Mouse (Mus musculus): ENCODE measurements at regions not wholly inside any gene's neighbourhood (a gene's known extent, or its start where the extent isn't known, plus 50 kb on each side); places are given as distances from the start of the nearest gene placed in this dataset.

DNA sequence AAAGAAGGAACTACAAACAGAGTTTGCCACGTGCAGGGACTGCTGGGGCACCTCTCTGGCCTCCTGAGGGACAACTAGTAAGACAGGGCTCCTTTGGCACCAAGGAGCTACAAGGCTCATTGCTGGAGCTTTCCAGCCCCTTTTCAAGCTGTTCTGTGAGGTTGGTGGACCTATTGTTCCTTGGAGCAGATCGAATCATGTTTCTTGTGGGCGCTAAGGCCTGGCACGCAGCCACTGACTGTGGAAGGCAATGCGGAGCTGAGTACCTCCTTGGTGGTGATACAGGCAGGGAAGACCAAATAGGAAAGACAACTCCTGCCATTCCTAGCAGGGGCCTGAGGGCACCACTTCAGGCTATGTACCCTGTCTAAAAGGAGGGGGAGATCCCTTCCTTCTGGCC lies 157.2 kb downstream of the Fam43a start:
- Histone ChIP-seq H3K36me3 (ENCODE audit: insufficient read depth) (no peaks in the 10 kb centered on the region), H3K27me3 (ENCODE audit: insufficient read depth, low read length) (no peaks in the 10 kb centered on the region), H3K4me3 (ENCODE audit: low read depth, low read length) (no peak overlapping the region), H3K4me1 (ENCODE audit: insufficient read depth) (0 out of 2 replicates have a peak, but pooled peaks cover 6% of the 10 kb centered on the region), H3K4me2 (no peak overlapping the region), H3K9ac (no peak overlapping the region), H3K27ac (ENCODE audit: low read depth) (no peak overlapping the region), H3K9me3 (ENCODE audit: low read depth, low read length) (no peaks in the 10 kb centered on the region)
- no peak for ATAC-seq (ENCODE audit: insufficient read depth)
- WGBS: 74% methylated on average over 5 of the region's 5 CpGs
- no peak for DNase-seq
- no peak for TF ChIP-seq CTCF (IDR thresholded peaks at IDR 0.05; ENCODE audit: low read depth)

DNA sequence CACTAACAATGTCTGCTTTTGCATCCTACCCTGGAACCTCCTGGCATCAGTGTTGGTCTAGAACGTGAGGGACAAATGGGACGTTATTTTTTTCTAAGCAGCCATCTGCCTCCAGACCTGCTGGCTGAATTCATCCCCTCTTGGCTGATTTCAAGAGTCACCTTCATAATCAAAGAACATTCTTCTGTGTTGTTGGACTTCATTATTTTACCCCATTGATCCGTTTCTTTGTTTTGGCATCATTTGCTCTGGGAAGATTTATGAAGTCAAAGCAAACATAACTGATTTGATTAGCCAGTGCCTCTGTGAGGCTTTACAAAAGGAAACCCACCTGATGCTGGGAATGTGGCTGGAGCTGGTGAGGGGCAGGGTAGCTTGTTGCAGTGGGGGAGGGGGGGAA lies 158.0 kb downstream of the Fam43a start:
- Histone ChIP-seq H3K27me3 (ENCODE audit: insufficient read depth, low read length) (no peaks in the 10 kb centered on the region), H3K9me3 (ENCODE audit: low read depth, low read length) (no peaks in the 10 kb centered on the region), H3K4me1 (ENCODE audit: insufficient read depth) (0 out of 2 replicates have a peak, but pooled peaks cover 9% of the 10 kb centered on the region), H3K4me3 (ENCODE audit: low read depth, low read length) (no peak overlapping the region), H3K27ac (ENCODE audit: low read depth) (no peak overlapping the region), H3K9ac (no peak overlapping the region), H3K36me3 (ENCODE audit: insufficient read depth) (no peaks in the 10 kb centered on the region), H3K4me2 (no peak overlapping the region)
- WGBS: 68% methylated on average over 3 of the region's 3 CpGs
- ATAC-seq (ENCODE audit: insufficient read depth) (no peak), DNase-seq (no peak)
- TF ChIP-seq CTCF (IDR thresholded peaks at IDR 0.05; ENCODE audit: low read depth): no peak

DNA sequence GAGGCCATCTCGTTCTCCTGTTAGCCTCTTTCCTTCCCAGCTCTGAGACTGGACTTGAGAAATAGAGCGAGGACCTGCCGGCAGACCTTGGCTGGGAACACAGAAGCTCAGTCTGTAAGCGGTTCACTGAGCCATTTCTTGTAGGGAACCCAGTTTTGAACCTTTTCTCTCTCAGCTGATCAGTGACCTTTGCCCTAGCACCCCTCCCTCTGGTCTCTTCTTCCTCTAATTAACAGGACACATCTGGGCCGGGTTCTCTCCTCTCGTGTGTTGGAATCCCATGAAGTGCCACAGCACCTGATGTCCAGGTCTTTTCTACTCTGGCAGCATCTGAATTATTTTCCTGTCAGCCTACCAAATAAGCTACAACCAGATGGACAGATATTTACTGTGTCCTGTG lies 158.5 kb downstream of the Fam43a start:
- Histone ChIP-seq H3K27me3 (ENCODE audit: insufficient read depth, low read length) (no peaks in the 10 kb centered on the region), H3K36me3 (ENCODE audit: insufficient read depth) (no peaks in the 10 kb centered on the region), H3K27ac (ENCODE audit: low read depth) (no peak overlapping the region), H3K4me1 (ENCODE audit: insufficient read depth) (0 out of 2 replicates have a peak, but pooled peaks cover 9% of the 10 kb centered on the region), H3K4me3 (ENCODE audit: low read depth, low read length) (no peak overlapping the region), H3K4me2 (no peak overlapping the region), H3K9me3 (ENCODE audit: low read depth, low read length) (no peaks in the 10 kb centered on the region), H3K9ac (no peak overlapping the region)
- no peak for DNase-seq
- WGBS: 83% methylated on average over 6 of the region's 6 CpGs
- ATAC-seq (ENCODE audit: insufficient read depth): no peak
- no peak for TF ChIP-seq CTCF (IDR thresholded peaks at IDR 0.05; ENCODE audit: low read depth)

DNA sequence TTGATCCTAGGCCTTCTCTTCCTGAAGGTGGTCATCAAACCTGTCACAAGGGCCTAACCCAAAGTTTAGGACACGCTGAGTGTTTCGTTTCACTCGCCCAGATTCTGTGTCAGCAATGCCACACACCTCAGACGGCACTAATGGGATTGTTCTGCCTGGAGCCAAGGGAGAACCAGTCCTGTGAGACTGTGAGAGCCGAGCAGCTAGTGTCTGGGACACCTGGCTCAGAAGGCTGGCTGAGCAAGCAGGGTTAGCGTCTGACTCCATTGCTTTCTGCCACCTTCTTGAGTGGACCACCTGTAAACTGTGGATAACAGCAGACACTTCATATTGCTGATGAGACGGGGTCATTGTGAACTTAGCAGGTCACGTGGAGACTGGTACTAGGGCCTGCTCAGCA lies 160.0 kb downstream of the Fam43a start:
- H3K4me2 ChIP-seq: no peak overlapping the region
- no peaks in the 10 kb centered on the region for H3K9me3 ChIP-seq (ENCODE audit: low read depth, low read length)
- no peak for ATAC-seq (ENCODE audit: insufficient read depth)
- H3K4me1 ChIP-seq (ENCODE audit: insufficient read depth): 0 out of 2 replicates have a peak, but pooled peaks cover 9% of the 10 kb centered on the region
- 69% methylated on average over 8 of the region's 8 CpGs for WGBS
- no peak for TF ChIP-seq CTCF (IDR thresholded peaks at IDR 0.05; ENCODE audit: low read depth)
- no peaks in the 10 kb centered on the region for H3K36me3 ChIP-seq (ENCODE audit: insufficient read depth)
- DNase-seq: no peak
- no peak overlapping the region for H3K27ac ChIP-seq (ENCODE audit: low read depth)
- H3K27me3 ChIP-seq (ENCODE audit: insufficient read depth, low read length): no peaks in the 10 kb centered on the region
- H3K4me3 ChIP-seq (ENCODE audit: low read depth, low read length): no peak overlapping the region
- no peak overlapping the region for H3K9ac ChIP-seq

DNA sequence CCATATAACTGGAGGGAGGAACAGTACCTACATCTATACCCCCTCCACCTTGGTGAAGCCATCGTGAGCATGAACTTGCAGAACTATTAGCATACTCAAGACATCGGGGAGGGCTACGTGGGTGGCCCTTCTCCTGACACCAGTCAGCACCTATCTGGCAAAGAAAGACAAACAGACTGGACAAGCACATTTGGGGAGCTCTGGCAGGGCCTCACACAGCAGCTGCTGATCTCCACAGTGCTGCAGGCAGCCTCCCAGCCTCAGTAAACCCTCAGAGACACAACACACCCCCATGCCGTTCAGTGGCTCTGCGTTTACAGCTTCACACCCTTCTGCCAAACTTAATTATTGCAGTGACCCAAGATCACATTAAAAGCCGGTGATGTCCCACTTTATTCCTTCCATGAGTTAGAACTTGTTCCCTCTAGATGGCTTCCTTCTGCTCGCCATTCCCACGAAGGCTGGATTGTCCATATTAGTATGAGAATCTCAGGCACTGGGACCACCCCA lies 161.7 kb downstream of the Fam43a start:
- no peak for TF ChIP-seq CTCF (IDR thresholded peaks at IDR 0.05; ENCODE audit: low read depth)
- H3K9me3 ChIP-seq (ENCODE audit: low read depth, low read length): no peaks in the 10 kb centered on the region
- H3K36me3 ChIP-seq (ENCODE audit: insufficient read depth): no peaks in the 10 kb centered on the region
- 0 out of 2 replicates have a peak, but pooled peaks have one; percentile 35 for ATAC-seq (ENCODE audit: insufficient read depth)
- no peak overlapping the region for H3K4me3 ChIP-seq (ENCODE audit: low read depth, low read length)
- 0 out of 2 replicates have a peak, but pooled peaks cover 9% of the 10 kb centered on the region for H3K4me1 ChIP-seq (ENCODE audit: insufficient read depth)
- WGBS: 29% methylated on average over 8 of the region's 8 CpGs
- no peak overlapping the region; the same call in 1 of the 2 replicates for H3K9ac ChIP-seq
- H3K27ac ChIP-seq (ENCODE audit: low read depth): no peak overlapping the region
- no peak for DNase-seq
- no peak overlapping the region for H3K4me2 ChIP-seq
- H3K27me3 ChIP-seq (ENCODE audit: insufficient read depth, low read length): no peaks in the 10 kb centered on the region

DNA sequence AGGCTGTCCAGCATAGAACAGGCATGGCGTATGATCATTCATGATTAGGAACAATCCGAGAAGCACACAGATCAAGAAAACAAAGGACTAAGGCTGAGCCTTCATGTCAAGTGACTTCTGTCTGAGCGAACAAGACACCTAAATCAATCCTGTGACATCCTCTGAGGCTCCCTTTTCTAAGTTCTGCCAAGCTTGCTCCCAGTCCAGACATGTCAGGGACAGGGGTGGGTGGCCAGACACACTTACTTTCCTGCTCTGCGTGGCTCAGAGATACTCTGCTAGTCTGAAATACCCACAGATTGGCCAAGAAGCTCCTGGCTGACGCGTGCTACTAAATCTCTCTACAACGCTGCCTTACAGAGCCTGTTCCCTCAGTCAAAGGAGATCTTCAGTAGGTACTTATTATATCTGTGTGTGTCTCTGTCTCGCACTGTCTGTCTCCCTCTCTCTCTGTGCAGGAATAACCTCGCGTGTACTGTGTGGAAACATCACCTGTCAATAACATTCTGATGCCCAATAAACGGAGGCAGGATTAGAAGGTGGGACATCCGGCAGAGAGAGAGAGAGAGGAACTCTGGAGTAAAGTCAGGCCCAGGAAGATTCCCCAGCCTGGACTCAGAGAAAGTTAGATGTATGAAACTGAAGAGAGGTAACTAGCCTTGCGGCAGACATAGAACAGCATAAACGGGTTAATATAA lies 163.5 kb downstream of the Fam43a start:
- WGBS: 72% methylated on average over 14 of the region's 14 CpGs
- no peak for ATAC-seq (ENCODE audit: insufficient read depth)
- Histone ChIP-seq H3K36me3 (ENCODE audit: insufficient read depth) (no peaks in the 10 kb centered on the region), H3K9me3 (ENCODE audit: low read depth, low read length) (no peaks in the 10 kb centered on the region), H3K27ac (ENCODE audit: low read depth) (no peak overlapping the region), H3K27me3 (ENCODE audit: insufficient read depth, low read length) (no peaks in the 10 kb centered on the region), H3K4me1 (ENCODE audit: insufficient read depth) (0 out of 2 replicates have a peak, but pooled peaks cover 9% of the 10 kb centered on the region), H3K9ac (no peak overlapping the region), H3K4me2 (no peak overlapping the region), H3K4me3 (ENCODE audit: low read depth, low read length) (no peak overlapping the region)
- TF ChIP-seq CTCF (IDR thresholded peaks at IDR 0.05; ENCODE audit: low read depth): no peak
- DNase-seq: no peak

DNA sequence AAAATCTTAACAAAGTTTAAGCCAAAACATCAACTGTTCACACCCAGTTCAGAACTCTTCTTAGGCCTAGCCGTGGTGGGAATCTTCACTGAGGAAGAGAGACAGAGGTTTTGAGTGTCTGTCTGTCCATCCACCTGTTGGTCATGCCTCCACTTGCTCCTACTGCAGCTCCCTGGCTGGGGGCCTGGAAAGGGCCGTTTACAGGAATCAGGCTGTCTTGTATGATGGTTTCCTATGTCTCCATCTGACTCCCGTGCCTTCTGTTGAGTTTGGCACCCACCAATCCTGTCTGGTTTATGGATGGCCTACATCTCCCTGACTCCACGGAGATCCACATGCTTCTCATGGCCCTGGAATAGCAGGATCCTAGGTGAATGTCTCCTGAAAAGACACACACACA lies 166.1 kb downstream of the Fam43a start:
- Histone ChIP-seq H3K9me3 (ENCODE audit: low read depth, low read length) (no peaks in the 10 kb centered on the region), H3K4me2 (no peak overlapping the region), H3K36me3 (ENCODE audit: insufficient read depth) (no peaks in the 10 kb centered on the region), H3K27me3 (ENCODE audit: insufficient read depth, low read length) (no peaks in the 10 kb centered on the region), H3K4me3 (ENCODE audit: low read depth, low read length) (no peak overlapping the region), H3K27ac (ENCODE audit: low read depth) (no peak overlapping the region), H3K4me1 (ENCODE audit: insufficient read depth) (0 out of 2 replicates have a peak, but pooled peaks cover 13% of the 10 kb centered on the region), H3K9ac (no peak overlapping the region)
- DNase-seq (no peak), ATAC-seq (ENCODE audit: insufficient read depth) (no peak)
- no peak for TF ChIP-seq CTCF (IDR thresholded peaks at IDR 0.05; ENCODE audit: low read depth)
- 82% methylated on average over 4 of the region's 4 CpGs for WGBS

Data from lung, embryonic 14.5 days (tissue).